Comparison of ENCODE assay signal across 17 mouse cellular contexts in the genomic region with DNA sequence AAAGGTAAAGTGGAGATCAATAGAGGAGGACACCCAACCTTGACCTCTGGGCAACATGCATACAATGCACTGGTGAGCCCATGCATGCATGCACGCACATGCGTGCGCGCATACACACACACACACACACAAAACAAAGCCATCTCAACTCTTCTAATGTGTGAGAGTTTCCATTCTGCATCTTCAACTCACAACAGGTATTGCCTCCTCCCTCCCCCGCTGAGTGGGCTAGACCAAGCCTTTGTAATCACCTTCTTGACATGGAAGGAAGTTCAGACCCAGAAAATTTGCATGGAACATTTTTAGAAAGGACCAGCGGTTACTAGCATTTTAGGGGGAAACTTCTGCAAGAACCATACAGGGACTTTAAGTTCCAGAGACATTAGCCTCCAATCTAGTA. TPM values are rescaled to one million over a fixed set of nuclear protein-coding genes. Genes with fewer than 3 reads are reported as not detected.
DNase-seq lines count a peak whose midpoint lies in the region; ATAC-seq lines count a peak whose summit lies in the region.
"Had no signal": no experiment of that assay in that cellular context is flagged by ENCODE, and none has a peak within 500 bp of the region (broad histone marks: within the 10 kb centered on the region; RNA-seq: fewer than 3 reads in every experiment).

No protein-coding gene starts in this region.

- peak; percentile 56 for DNase-seq in A20 (ENCODE audit: low read depth, low spot score)
- peak; percentile 57 to 62 for DNase-seq in B cell, adult 2 months
- peak; percentile 72 for DNase-seq in splenic B cell, adult 2 months (ENCODE audit: low read depth, low spot score)
- no peak for DNase-seq in adrenal gland, postnatal 14 days
- DNase-seq: adrenal gland, adult 8-10 months; cerebellum, adult 11 months; cerebellum, adult 8-10 months; cerebellum, postnatal 14 days; gastrocnemius, postnatal 36 days; heart, postnatal 36 days had no signal

- ATAC-seq in inflammation-experienced regulatory T-cells, adult 6 months: peak; percentile 28
- no peak for ATAC-seq in megakaryocyte-erythroid progenitor cell, adult 5-6 weeks (replicated peaks; ENCODE audit: low FRiP score, low TSS enrichment, poor library complexity, severe bottlenecking)
- ATAC-seq: forebrain, embryonic 15.5 days had no signal

- no peaks in the 10 kb centered on the region; the same call in 1 of the 2 replicates for H3K36me3 ChIP-seq in splenic B cell, adult 2 months (ENCODE audit: control insufficient read depth, insufficient read depth, low read length, poor library complexity, severe bottlenecking)
- H3K36me3 ChIP-seq: embryonic facial prominence, embryonic 15.5 days; forebrain, embryonic 15.5 days; G1E; heart, embryonic 13.5 days; hindbrain, embryonic 15.5 days had no signal

- H3K27me3 ChIP-seq in splenic B cell, adult 2 months (ENCODE audit: control insufficient read depth, insufficient read depth, low read length, poor library complexity, severe bottlenecking): no peaks in the 10 kb centered on the region
- H3K27me3 ChIP-seq: embryonic facial prominence, embryonic 15.5 days; forebrain, embryonic 15.5 days; heart, embryonic 13.5 days; hindbrain, embryonic 15.5 days had no signal

RNA-seq across cellular contexts. Expression of gene Tmem154, which starts 7.6 kb away (rescaled TPM):
- 100 to 1,000 TPM; 108 to 140 (median 136) TPM for polyA plus RNA-seq in inflammation-experienced regulatory T-cells, adult 6 months (2017; shearing (Covaris generic))
- total RNA-seq in adrenal gland, postnatal 14 days (2021): 4.0 and 4.6 TPM in 2 replicates
- 0.47 and 1.2 TPM in 2 replicates for total RNA-seq in megakaryocyte-erythroid progenitor cell, adult 5-6 weeks (2014; fragmentation: Nextera tagmentation)
- total RNA-seq in megakaryocyte-erythroid progenitor cell, adult 5-6 weeks (2017): 0.19 and 20.9 TPM in 2 replicates
